Mouse (Mus musculus) kidney, postnatal 14 days (tissue): ENCODE data around the gene Carf.
A peak's percentile ranks its signal among the peaks of the same experiment; 100 is the strongest.

ENCODE experiments used
- DNase-seq: peaks from one replicate; pipeline ENCODE4 v3.0.0; 2022; ENCODE audit warnings: mixed read lengths

Gene Carf

DNA sequence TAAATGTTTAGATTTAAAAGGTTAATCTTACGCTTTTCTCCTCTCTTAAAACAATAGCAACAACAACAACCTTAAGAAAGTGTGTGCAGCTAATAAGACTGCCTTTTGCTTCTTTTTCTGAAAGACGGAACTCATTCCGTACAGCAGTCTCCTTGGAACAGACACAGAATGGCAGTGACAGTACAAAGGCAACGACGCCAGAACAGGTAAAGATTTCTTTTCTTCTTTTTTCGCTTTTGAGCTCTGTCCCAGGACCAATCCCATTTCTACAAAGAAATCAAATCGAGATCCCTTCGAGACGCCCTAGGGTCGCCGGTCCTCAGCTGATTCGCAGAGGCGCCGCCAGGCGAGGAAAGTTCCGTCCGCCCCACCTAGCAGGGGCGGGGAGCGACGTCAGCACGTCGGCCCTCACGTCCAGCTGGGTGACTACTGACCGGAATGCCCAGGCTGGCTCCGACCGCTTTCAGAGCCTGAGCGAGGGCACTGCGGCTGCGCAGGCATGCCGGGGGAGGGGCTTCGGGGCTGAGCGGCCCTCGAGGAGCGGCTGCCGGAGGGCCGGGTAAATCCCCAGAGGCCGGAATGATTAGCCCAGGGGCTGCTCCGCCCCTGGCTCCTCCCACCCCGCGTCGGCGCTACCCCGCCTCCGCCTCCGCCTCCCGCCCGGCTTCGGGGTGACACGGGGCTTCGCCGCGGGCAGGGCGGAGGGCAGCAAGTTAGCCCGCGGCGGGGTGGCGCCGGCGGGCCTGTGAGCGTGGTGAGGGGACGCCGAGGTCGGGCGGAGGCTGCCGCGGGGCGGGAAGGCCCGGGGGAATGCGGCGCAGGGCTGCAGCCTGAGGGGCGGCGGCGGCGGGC lies 82.1 kb downstream of the Carf start, which contains the start of gene Nbeal1:
Gene Nbeal1, plus strand, starts transcription at position 668 of the 852 bp plus-strand sequence.
- DNase-seq: peak; percentile 100

DNA sequence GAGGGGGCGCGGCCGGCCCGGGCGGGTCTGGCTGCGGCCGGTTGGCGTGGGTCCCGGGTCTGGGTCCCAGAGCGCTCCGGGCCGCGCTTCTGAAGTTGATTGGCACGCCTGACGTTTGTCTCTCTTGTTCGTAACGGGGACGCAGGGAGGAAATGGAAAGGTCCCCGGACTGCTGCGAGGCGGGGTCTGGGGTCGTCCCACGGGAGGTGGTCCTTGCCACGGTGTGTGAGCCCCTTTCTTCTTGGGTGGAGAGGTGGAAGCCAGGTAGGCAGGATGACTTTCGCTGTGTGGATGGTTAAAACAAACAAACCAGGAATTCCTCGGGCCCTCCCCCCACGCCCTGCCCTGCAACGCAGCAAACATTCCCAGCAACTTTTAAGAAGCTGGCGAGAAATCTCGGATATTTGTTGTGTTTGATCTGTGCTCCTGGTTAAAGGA lies 82.8 kb downstream of the Carf start:
- DNase-seq: no peak

DNA sequence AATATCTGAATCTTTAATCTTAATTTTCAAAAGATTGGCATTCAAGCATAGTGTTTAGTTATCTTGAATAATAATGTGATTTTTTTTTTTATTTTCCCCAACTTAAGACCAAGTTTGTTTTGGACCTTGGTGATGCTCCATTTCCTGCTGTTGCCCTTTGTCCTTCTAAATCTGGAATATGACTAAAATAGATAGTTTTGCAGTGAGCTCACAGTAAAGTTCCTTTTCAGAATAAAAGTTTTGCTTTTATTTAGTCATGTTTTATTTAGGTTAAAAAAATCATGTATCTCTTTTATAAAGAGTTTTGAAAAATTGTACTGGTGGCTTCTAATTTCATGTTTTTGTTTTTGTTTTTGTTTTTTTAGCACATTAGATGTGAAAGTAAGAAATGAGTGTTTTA lies 90.4 kb downstream of the Carf start:
- no peak for DNase-seq

DNA sequence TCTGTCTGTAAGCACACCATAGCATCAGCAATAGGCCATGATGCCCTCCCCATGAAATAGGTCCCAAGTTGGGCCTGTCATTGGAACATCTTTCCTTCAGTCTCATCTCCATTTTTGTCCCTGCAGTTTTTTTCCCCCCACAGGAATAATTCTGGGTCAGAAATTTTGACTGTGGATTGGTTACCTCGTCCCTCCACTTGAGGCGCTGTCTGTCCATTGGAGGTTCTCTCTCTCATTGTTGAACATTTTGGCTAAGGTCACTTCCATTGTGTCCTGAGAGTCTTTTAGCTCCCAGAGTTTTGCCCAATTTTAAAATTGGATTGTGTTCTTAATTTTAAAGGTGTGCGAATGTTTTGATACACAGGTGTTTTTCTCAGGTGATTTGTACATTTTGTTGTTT lies 98.8 kb downstream of the Carf start:
- no peak for DNase-seq

DNA sequence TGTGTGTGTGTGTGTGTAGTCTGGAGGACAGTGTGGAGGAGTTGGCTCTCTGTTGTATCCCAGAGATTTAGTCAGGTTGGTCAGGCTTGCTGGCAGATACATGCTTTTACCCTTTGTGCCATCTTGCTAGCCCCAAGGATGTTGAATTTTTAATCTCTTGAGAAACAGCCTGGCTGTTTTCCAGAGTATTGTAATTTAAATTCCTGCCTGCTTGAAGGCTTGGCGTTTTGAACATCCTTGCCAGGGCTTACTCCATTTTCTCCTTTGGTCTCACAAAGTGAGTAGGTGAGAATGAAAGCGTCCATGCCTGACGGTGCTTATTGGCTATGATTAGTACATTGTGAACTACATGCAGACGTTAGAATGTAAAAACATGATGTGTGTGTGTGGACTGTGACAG lies 101.0 kb downstream of the Carf start:
- DNase-seq: no peak
